Mouse (Mus musculus) left cerebral cortex, postnatal 36 days (tissue): ENCODE data around the gene Chp1. TPM values are rescaled to one million over a fixed set of nuclear protein-coding genes. Genes with fewer than 3 reads are reported as not detected.
"Not testable (repeated sequence)": the region's sequence is repeated elsewhere in the genome, so short reads cannot be mapped to it uniquely, and the experiment has no call there.

Experiments used
- DNase-seq, 2 experiments: peaks; one replicate each; pipeline ENCODE4 v3.0.0; 2021 to 2022; ENCODE audit warnings: low spot score in 2 of 2, mixed read lengths in 1 of 2
- intact Hi-C: fragments of 180-260 bp; cut with DNase I; formaldehyde crosslinking; loops from one replicate; pipeline ENCODE4 v1.15.1; 2025
- total RNA-seq, 2 experiments: library from RNA; stranded (reverse); gene quantifications; 2 replicates each; pipeline ENCODE4 v1.2.3; 2021

Chp1 gene
- 100 to 1,000 TPM; 168 to 175 TPM for total RNA-seq

DNA sequence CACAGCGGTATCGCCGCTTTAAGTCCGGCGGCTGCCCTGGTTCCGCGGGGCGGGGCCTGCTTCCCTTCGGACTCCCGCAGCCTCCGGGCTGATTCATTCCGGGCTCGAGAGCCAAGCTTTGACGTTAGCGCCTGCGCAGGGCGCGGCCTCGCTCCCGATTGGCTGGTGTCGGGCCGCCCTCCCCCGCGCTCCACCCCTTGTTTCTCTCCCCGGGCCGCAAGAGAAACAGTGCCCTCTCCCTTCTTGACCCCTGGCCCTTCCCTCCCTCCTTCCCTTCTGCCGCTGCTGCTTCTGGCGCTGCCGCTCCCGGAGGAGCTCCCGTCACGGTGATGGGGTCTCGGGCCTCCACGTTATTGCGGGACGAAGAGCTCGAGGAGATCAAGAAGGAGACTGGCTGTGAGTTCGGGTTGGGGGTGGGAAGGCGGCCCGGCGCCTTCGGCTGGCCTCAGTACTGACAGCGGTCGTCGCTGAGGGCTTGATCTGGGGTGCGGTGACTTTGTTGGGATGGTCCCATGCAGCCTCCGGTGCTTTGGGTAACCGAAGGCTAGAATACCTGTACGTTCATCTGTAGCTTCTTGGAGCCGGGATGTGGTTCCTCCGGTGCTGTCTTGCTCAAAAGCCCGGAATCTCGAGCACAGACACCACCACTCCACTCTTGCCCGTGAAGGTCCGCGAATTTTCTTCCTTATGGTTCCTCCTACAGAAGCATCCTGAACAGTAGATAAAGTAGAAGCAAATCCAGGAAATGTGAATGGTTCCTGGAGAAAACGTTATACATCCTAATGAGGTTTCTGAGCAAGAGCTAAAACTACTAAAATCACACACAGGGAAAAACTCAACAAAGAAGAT is at the start of gene Chp1, which contains the start of gene Exd1:
Gene Chp1 (plus strand): TSS at position 176 of the 849 bp plus-strand sequence.
Gene Exd1 (minus strand): TSS at position 106 of the 849 bp plus-strand sequence.
- peak; percentile 98 to 99 for DNase-seq
- intact Hi-C loops: loop anchor here (2.0 to 5.0 kb wide), 3 partner anchors 47 to 130 kb away; partner anchors contain the start of genes Ino80 and Rtf1

DNA sequence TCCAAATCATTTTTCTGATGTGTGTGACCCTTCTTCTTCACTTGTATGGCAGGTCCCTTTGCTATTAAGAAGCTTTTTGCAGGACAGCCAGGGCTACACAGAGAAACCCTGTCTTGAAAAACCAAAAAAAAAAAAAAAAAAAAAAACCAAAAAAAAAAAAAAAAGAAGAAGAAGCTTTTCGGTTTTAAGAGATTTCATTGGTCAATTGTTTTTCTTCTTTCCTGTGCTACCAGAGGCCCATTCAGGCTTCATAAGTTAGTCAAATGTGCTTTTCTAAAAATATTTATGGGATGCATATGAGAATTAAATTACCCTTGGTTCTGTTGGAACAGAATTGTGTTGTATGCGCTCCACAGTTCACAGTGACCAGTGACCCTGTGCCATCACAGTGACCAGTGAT is 48.6 kb upstream of the Chp1 start:
- no peak for DNase-seq

DNA sequence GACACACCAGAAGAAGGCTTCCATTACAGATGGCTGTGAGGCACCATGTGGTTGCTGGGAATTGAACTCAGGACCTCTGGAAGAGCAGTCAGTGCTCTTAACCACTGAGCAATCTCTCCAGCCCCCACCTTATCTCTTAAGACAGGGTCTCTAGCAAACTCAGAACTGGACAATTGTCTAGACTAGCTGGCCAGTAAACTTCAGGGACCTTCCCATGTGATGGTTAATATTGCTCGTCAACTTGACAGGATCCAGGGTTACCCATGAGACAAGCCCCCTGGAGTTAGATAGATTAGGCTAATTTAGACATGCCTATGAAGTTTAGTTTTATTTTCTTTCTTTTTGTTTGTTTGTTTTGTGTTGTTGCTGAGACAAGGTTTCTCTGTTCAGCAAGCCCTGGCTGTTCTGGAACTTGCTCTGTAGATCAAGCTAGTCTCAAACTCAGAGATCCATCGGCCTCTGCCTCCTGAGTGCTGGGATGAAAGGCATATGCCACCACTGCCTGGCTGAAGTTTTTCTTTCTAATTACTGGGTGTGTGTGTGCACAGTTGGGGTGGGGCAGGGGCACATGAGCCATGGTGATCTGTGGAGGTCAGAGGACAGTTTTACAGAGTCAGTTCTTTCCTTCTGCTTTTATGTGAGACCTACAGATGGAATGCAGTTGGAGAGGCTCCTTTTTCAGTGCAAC is 46.4 kb upstream of the Chp1 start:
- intact Hi-C loops: no loop called here
- DNase-seq: no peak

More for the DNA sequence above, 48.6 kb upstream of the Chp1 start:
- intact Hi-C loops: no loop called here

DNA sequence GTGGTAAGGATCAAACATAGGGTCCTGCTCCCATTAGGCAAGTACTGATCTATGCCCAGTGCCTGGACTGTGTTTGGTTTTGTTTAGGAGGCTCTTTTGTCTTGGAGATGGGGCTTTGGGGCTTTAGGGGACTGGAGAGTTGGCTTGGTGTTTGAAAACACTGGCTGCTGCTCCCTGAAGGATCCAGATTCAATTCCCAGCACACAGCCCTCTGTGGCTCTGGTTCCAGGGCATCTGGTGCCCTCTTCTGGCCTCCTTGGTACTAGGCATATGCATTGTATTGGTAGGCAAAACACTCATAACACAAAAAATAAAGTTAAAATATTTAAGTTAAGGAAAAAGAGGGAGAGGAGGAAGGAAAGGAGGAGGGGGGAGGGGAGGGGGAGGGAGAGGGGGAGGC is 40.4 kb upstream of the Chp1 start:
- intact Hi-C loops: no loop called here
- no peak for DNase-seq

DNA sequence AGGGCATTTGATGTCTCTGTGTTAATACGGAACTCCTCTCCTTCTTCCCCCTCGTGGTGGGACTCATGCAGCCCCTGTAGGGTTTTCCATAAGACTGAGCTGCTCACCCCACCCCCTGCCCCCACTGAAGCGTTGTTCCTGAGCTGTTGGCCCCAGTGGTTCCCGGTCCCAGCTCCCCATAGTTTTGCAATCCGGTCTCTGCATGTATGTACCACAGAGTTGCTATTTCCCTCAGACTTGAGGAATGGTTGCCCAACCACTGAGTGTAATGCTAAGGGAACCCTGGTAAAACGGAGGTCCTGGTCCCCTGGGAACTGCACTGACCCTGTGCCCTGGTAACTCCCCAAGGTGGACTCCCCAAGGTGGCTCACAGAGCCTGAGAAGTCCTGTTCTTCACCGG is 39.0 kb upstream of the Chp1 start:
- intact Hi-C loops, DNase-seq: not testable (repeated sequence)

DNA sequence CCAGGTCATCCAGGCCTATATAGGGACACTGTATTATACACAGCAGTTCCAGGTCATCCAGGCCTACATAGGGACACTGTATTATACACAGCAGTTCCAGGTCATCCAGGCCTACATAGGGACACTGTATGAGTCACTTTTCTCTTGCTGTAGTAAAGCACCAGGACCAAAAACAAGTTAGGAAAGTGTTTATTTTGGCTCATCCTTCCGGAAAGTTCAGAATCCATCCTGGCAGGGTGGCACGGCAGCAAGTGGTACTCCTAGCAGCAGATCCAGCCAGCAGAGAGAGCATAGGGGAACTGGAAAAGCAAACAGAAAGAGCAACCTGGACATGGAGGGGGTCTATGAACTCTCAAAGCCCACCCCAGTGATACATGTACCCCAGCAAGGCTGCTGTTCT is 36.6 kb upstream of the Chp1 start:
- DNase-seq: no peak
- intact Hi-C loops: loop anchor here (10.0 kb wide), 1 partner anchor 216 kb away; no protein-coding TSS in a partner anchor

DNA sequence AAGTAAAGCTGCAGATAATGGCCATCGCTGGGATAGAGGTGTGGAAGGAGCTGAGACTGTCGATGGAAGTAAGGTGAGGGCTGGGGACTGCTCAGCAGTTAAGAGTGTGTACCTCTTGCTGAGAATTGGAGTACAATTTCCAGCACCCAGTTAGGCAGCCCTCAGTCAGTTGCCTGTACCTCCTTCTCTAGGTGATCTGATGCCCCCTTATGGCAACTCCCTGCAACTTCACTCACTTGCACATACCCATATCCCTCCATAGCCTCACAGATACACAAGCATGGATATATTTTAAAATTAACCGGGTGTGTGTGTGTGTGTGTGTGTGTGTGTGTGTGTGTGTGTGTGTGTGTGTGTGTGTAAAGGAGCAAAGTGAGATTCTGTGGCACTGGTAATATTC is 35.2 kb upstream of the Chp1 start:
- intact Hi-C loops: loop anchor here (10.0 kb wide), 1 partner anchor 217 kb away; no protein-coding TSS in a partner anchor
- no peak for DNase-seq

DNA sequence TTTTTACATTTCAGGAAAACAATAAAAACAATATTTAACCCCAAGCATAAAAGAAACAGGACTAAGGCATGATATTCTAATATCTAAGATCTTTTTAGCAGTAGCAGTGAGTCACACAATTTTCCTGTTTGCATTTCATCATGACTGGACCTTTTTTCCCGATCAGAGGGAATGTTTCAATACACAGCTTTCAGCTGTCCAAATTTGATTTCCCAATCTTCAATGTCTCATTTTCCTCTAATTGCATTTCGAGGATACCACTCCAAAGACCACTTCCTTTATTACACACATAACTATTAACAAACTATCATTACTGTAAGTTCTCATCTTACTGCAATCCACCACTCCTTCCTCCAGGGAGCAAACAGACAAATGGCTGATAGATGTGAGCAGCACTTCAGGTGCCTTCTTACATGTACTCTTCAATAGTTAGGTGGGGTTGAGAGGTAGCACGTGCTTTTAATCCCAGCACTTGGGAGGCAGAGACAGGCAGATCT is 33.4 kb upstream of the Chp1 start:
- no peak for DNase-seq
- intact Hi-C loops: loop anchor here (10.0 kb wide), 1 partner anchor 219 kb away; no protein-coding TSS in a partner anchor

DNA sequence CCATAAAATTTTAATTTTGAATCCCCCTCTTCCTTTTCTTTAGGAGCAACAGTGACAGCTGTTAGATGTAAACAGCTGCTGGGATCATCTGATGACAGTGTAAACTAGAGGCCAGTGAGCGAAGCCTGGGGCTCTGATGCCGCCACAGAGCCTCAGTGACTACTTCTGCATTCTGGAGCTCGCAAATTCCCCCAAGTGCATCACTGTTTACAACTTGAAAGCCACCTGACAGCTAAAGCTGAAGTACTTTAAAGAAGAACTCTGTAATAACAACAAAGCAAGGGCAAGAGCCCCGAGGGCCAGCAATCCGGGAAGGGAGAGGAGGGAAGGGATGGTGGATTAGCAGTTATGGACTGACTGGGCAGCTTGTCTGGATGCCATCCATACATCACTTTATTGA is 30.7 kb upstream of the Chp1 start:
- no peak for DNase-seq
- intact Hi-C loops: loop anchor here (10.0 kb wide), 1 partner anchor 222 kb away; no protein-coding TSS in a partner anchor

DNA sequence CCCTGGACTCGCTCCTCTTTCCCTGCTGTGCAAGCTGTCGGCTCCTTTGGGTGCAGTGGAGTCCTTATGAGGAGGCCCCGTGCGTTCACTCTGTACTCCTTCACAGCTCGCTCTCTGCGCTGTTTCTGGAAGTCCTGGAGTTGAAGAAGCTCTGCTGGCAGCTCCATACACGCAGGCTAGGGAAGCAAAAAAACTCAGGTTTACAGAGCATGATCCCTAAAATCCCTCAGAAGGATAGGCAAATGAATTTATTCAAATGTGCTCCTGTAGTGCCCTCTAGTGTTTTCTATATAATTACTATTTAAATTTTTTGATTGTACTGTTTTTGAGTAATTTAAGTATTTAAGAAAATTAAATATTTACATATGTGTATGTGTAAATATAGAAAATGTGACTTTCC is 26.9 kb upstream of the Chp1 start:
- intact Hi-C loops: loop anchor here (5.0 kb wide), 1 partner anchor 83 kb away; no protein-coding TSS in a partner anchor
- peak; percentile 25 to 27 for DNase-seq

DNA sequence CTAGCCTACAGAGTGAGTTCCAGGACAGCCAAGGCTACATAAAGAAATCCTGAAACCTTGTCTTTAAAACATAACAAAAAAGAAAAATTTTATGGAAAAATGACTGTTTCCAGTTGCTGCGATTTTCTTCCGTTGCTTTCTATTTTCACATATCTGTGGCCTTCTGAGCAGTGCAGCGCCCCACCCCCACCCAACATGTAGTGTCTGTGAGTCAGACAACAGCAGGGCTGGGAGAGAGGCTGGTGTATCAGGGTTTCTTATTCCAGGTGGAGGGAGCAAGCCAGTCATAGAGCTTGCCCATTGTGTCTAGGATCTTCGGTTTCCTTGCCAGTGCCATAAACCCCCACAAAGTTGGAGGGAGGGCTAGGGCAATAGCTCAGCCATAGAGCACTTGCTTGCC is 23.7 kb upstream of the Chp1 start:
- intact Hi-C loops: loop anchor here (5.0 kb wide), 1 partner anchor 87 kb away; no protein-coding TSS in a partner anchor
- no peak for DNase-seq

DNA sequence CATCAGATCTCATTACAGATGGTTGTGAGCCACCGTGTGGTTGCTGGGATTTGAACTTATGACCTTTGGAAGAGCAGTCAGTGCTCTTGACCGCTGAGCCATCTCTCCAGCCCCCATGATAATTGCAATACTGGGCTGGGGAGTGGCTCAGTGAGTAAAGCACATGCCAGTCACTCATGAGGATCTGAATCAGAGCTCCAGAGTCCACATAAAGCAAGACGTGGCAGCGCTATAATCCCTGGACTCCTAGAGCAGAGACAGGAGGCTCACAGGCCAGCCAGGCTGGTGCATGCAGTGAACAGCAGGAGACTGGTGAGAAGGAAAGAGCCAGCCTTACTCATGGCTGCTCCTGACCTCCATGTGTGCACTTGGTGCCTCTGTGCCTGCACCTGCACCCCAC is 22.1 kb upstream of the Chp1 start:
- intact Hi-C loops: no loop called here
- no peak for DNase-seq

DNA sequence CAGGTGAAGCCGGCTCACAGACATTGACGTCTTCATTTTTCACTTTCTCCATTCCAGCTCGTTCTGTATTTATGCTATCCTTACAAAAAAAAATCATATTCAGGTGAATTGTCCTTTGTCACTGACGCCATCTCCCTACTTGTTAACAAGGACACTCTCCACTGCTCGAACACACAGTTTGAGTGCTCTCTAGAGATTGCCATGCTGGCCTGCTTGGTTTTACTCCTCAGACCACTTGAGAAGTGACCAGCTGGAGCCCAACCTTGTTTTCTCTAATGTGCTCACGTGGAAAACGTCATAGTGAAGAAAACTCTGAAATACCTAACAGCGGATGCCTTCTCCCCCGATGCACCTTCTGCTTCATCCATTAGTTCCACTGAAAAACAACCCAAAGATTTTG is 8.7 kb upstream of the Chp1 start:
- no peak for DNase-seq
- intact Hi-C loops: no loop called here

DNA sequence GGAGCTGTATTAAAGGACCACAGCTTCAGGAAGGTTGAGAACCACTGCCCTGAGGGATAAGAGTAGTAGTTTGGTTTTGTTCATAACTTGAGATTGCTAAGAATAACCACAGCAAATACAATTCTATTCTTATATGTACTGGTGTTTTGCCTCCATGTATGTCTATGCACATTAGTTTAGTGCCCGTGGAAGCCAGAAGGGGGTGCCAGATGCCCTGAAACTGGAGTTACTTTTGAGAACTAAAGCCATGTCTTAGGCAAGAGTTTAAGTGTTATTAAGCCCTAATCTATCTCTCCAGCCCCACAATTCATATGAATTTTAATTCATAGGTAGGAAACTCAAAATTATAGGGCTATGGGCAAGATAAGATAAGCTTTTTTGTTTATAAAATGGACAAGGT is 5.4 kb upstream of the Chp1 start:
- intact Hi-C loops: no loop called here
- DNase-seq: peak; percentile 7 to 12

DNA sequence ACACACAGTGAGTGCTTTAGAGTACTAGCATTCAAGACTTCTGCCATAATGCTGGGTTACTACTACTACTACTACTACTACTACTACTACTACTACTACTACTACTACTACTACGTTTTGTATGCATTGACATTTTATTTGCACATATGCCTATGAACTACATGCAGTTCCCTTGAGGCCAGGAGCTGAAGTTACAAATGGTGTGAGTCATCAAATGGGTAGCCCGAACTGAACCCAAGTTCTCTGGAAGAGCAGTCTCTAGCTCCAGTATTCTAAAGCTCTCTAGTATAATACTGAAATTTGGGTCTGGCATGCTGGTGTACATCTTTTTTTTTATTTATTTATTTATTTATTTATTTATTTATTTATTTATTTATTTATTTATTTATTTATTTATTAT is 3.8 kb upstream of the Chp1 start:
- no peak for DNase-seq
- intact Hi-C loops: no loop called here

DNA sequence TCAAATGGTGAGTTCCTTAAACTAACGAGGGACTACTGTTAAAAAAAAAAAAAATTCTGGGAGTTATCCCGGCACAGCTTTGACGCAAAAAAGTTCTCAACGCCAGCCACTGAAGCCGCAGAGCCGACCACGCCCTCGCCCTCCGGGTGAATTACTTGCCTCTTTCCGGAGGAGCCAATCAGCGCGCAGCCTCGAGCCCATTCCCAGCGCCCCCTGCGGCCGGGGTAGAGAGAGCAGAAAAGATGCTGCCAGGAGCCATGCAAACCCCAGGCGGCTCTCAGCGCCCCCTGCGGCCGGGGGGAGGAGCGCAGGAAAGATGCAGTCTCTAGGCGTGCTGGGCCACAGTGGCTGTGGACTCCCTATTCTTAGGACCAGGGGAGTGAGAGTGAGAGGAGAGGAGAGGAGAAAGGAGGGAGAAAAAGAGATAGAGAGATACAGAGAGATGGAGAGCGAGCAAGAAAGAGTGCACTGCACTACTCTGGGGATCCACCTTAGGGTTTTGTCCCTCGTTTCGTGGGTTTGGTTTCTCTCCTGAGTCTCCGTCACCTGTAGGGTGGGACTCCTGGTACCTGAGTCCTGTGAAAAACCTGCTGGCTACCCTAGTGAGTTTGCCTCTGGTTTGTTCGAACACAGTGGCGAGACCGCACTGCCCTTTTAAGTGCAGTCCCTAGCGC is 512 bp upstream of the Chp1 start:
- intact Hi-C loops: loop anchor here (2.0 to 5.0 kb wide), 2 partner anchors 70 to 130 kb away; partner anchors contain the start of genes Ino80 and Rtf1
- peak; percentile 64 to 67 for DNase-seq

DNA sequence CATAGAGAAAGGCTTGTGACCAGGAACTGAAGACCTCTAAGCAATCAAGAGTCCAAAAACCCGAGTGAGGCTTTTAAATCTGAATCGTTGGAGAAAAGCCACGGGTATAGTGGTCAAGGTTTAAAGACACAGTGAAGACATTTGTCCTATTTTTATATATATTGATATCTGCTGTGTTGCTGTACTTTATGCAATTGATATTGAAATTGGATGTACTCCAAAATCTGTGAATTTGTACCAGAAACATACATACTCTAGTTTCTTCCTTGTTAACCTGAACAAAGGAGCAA is 819 bp downstream of the Chp1 start:
- intact Hi-C loops: loop anchor here (2.0 to 5.0 kb wide), 2 partner anchors 46 to 129 kb away; partner anchors contain the start of gene Rtf1
- no peak for DNase-seq

DNA sequence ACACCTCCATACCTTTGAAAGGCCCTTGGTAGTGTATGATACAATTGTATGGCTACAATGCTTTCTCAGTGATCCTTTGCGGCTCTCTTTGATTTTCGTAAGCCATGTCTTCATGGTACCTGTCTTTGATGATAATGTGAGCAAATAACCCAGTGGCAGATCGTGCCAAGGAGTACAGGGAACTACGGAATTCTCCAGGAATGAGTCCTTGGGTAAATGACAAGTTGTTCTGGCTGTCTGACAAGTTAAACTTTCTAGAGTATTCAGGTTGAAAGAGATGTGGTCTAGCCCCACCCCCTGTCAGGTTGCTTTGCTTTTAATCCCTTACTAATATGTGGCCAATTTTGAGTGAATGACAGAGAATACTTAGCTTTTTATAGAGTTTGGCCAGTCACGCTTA is 1.2 kb downstream of the Chp1 start:
- intact Hi-C loops: loop anchor here (2.0 to 5.0 kb wide), 2 partner anchors 46 to 129 kb away; partner anchors contain the start of gene Rtf1
- no peak for DNase-seq

DNA sequence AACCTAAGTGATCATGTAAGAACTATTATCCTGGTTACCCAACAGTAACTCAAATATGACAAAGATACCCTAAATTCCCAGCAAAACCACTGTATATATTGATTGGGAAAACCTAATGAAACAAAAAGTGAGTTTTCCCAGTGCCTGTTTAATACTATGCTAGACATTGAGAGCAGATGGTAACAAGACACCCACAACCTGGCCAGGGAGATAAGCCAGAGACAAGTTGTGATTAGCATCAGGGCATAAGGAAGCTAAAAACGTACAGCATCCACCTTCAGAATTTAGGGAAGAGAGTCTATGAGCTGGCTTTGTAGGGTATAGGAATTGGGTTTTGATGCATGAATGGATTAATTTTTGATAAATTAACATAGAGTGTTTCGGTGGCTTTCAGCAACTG is 2.2 kb downstream of the Chp1 start:
- intact Hi-C loops: loop anchor here (2.0 to 5.0 kb wide), 2 partner anchors 45 to 128 kb away; partner anchors contain the start of gene Rtf1
- no peak for DNase-seq

DNA sequence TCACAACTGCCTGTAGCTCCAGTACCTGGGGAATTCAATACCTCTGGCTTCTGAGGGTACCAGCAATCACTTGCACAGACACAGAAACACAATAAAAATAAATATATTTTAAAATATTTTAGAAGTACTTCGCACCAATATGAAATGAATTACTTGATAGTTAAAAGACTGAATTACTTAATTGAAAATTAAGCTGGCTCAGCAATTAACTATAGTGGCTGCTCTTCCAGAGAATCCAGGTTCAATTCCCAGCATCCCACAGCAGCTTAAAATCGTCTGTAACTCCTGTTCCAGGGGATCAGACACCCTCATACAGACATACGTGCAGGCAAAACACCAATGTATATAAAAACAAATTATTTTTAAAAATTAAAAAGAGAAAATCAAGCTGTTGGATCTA is 10.5 kb downstream of the Chp1 start:
- intact Hi-C loops: no loop called here
- no peak for DNase-seq
